Mouse (Mus musculus): ENCODE measurements around the gene Ipo4. TPM values are rescaled to one million over a fixed set of nuclear protein-coding genes. Genes with fewer than 3 reads are reported as not detected.

Ipo4 gene
- total and polyA plus RNA-seq, 3 experiments, result 46.2 to 132 TPM; not detected in 1

- peak within 1 kb of the TSS; percentile 86 for H3K27ac ChIP-seq (ENCODE audit: control insufficient read depth, low read depth, low read length)
- no peaks in the 10 kb centered on the region for H3K9me3 ChIP-seq (replicated peaks; ENCODE audit: insufficient read depth, low read length)
- H3K27me3 ChIP-seq (ENCODE audit: control insufficient read depth in 1 of 2, insufficient read depth in 2 of 2, low read length in 2 of 2), result no peaks in the 10 kb centered on the region
- H3K36me3 ChIP-seq (ENCODE audit: control insufficient read depth in 1 of 2, insufficient read depth in 2 of 2, low read length in 2 of 2), result peaks cover 3 to 22% of the 10 kb centered on the region in 2 experiments; a peak in 3 of 4 replicates
- peak within 1 kb of the TSS; percentile 80 to 94 for H3K4me3 ChIP-seq (ENCODE audit: control insufficient read depth in 1 of 2, insufficient read depth in 1 of 2, low read depth in 2 of 2, low read length in 2 of 2)
- H3K4me1 ChIP-seq (ENCODE audit: control insufficient read depth in 1 of 2, insufficient read depth in 2 of 2, low read length in 2 of 2), result peaks cover 3 to 35% of the 10 kb centered on the region in 2 experiments
- peak; percentile 98 for DNase-seq (ENCODE audit: low read depth, low spot score)
- peaks cover 24% of the 10 kb centered on the region for H3K79me2 ChIP-seq (ENCODE audit: control insufficient read depth, insufficient read depth, low read length, poor library complexity)
- H3K9ac ChIP-seq (ENCODE audit: control insufficient read depth, low read depth, low read length, poor library complexity, severe bottlenecking), result peak within 1 kb of the TSS; percentile 82
- no peak for TF ChIP-seq TAL1 (IDR thresholded peaks at IDR 0.05; ENCODE audit: low read length)
- TF ChIP-seq MYC (IDR thresholded peaks at IDR 0.05; ENCODE audit: low read depth, low read length), result peak; percentile 28; the same call in 1 of the 2 replicates
- TF ChIP-seq MAX (IDR thresholded peaks at IDR 0.05; ENCODE audit: low read length), result peak; percentile 18
- TF ChIP-seq USF1 (IDR thresholded peaks at IDR 0.05; ENCODE audit: low read depth, low read length), result no peak
- no peak for TF ChIP-seq GABPA (IDR thresholded peaks at IDR 0.05; ENCODE audit: low read depth, low read length)
- no peak; the same call in 1 of the 2 replicates for TF ChIP-seq MXI1 (IDR thresholded peaks at IDR 0.05; ENCODE audit: low read depth, low read length)
- no peak for TF ChIP-seq GATA1 (IDR thresholded peaks at IDR 0.05; ENCODE audit: low read depth, low read length)
- TF ChIP-seq SMC3 (IDR thresholded peaks at IDR 0.05; ENCODE audit: low read depth, low read length), result no peak
- no peak for TF ChIP-seq JUND (IDR thresholded peaks at IDR 0.05; ENCODE audit: low read depth, low read length)
- no peak for TF ChIP-seq POLR2AphosphoS5 (IDR thresholded peaks at IDR 0.05; ENCODE audit: borderline replicate concordance, low read depth, low read length)
- peak in 1 of 2 experiments; percentile 68; a peak in 3 of 4 replicates for TF ChIP-seq POLR2A (IDR thresholded peaks at IDR 0.05; ENCODE audit: control insufficient read depth in 1 of 2, insufficient read depth in 1 of 2, low read depth in 1 of 2, low read length in 2 of 2, poor library complexity in 1 of 2)
- TF ChIP-seq NRF1 (IDR thresholded peaks at IDR 0.05; ENCODE audit: insufficient read depth, low read depth, low read length, poor library complexity, severe bottlenecking), result peak; percentile 38; the same call in 1 of the 2 replicates
- TF ChIP-seq KAT2A (conservative IDR thresholded peaks at IDR 0.05; ENCODE audit: low read depth, low read length), result peak; percentile 62; the same call in 1 of the 2 replicates
- TF ChIP-seq CTCF (IDR thresholded peaks at IDR 0.05 in 2 of 3, conservative IDR thresholded peaks at IDR 0.05 in 1 of 3; ENCODE audit: control insufficient read depth in 1 of 3, insufficient read depth in 1 of 3, low read depth in 2 of 3, low read length in 3 of 3, poor library complexity in 1 of 3, severe bottlenecking in 1 of 3), result no peak
- TF ChIP-seq ELF1 (IDR thresholded peaks at IDR 0.05; ENCODE audit: low read depth, low read length), result peak; percentile 90
- no peak for TF ChIP-seq RAD21 (IDR thresholded peaks at IDR 0.05; ENCODE audit: low read depth, low read length)
- TF ChIP-seq RCOR1 (IDR thresholded peaks at IDR 0.05; ENCODE audit: low read depth, low read length), result no peak
- TF ChIP-seq USF2 (IDR thresholded peaks at IDR 0.05; ENCODE audit: borderline replicate concordance in 1 of 2, insufficient read depth in 1 of 2, low read depth in 1 of 2, low read length in 2 of 2), result no peak
- TF ChIP-seq ZKSCAN1 (IDR thresholded peaks at IDR 0.05; ENCODE audit: low read depth, low read length), result no peak
- TF ChIP-seq UBTF (IDR thresholded peaks at IDR 0.05; ENCODE audit: borderline replicate concordance, insufficient read depth, low read depth, low read length), result no peak
- no peak; the same call in 1 of the 2 replicates for TF ChIP-seq E2F4 (IDR thresholded peaks at IDR 0.05; ENCODE audit: borderline replicate concordance, low read depth, low read length)
- peak; percentile 43 for TF ChIP-seq ETS1 (IDR thresholded peaks at IDR 0.05; ENCODE audit: low read depth, low read length)
- no peak for TF ChIP-seq BHLHE40 (IDR thresholded peaks at IDR 0.05; ENCODE audit: borderline replicate concordance, low read depth, low read length)
- TF ChIP-seq NELFE (IDR thresholded peaks at IDR 0.05; ENCODE audit: low read depth, low read length), result peak; percentile 70
- TF ChIP-seq POLR2AphosphoS2 (IDR thresholded peaks at IDR 0.05; ENCODE audit: low read length), result peak; percentile 26; the same call in 1 of the 2 replicates
- no peak for TF ChIP-seq MYB (IDR thresholded peaks at IDR 0.05; ENCODE audit: low read depth, low read length)
- TF ChIP-seq ZNF384 (IDR thresholded peaks at IDR 0.05; ENCODE audit: low read depth, low read length), result no peak
- TF ChIP-seq ZMIZ1 (IDR thresholded peaks at IDR 0.05; ENCODE audit: low read depth, low read length), result no peak
- no peak for TF ChIP-seq MEF2A (IDR thresholded peaks at IDR 0.05; ENCODE audit: extremely low read depth, insufficient replicate concordance, low read depth, low read length, poor library complexity, severe bottlenecking)
- TF ChIP-seq MAZ (IDR thresholded peaks at IDR 0.05; ENCODE audit: low read depth, low read length), result 0 out of 2 replicates have a peak, but pooled peaks have one; percentile 34
- TF ChIP-seq MAFK (IDR thresholded peaks at IDR 0.05; ENCODE audit: borderline replicate concordance, low read depth, low read length), result no peak
- TF ChIP-seq SIN3A (IDR thresholded peaks at IDR 0.05; ENCODE audit: low read length), result peak; percentile 54; the same call in 1 of the 2 replicates
- no peak for TF ChIP-seq CHD1 (IDR thresholded peaks at IDR 0.05; ENCODE audit: low read depth, low read length)
- TF ChIP-seq CHD2 (IDR thresholded peaks at IDR 0.05; ENCODE audit: low read length), result no peak
- peak; percentile 81 for TF ChIP-seq HCFC1 (IDR thresholded peaks at IDR 0.05; ENCODE audit: low read depth, low read length)
- TF ChIP-seq EP300 (IDR thresholded peaks at IDR 0.05; ENCODE audit: low read depth in 1 of 2, low read length in 2 of 2), result no peak
These were observed 44.3 kb downstream of the Ipo4 start, which contains the start of gene Rnf31 for GRCm38 (mm10) chr14:55591331-55591891. Gene Rnf31 (plus strand): TSS chr14:55591708.
